Mouse (Mus musculus) G1E (cell line): ENCODE results near the gene Ccdc78. TPM values are rescaled to one million over a fixed set of nuclear protein-coding genes. Genes with fewer than 3 reads are reported as not detected.

ENCODE experiments used
- ATAC-seq: 2 replicates; pipeline ENCODE4 v1.8.0; 2016; ENCODE audit warnings: mild to moderate bottlenecking; ENCODE audit not compliant: insufficient number of reproducible peaks, poor library complexity, low FRiP score, severe bottlenecking; ENCODE audit errors: extremely low read depth
- DNase-seq: peaks from one replicate; pipeline ENCODE4 v3.0.0; 2012; ENCODE audit warnings: low spot score
- H3K27me3 ChIP-seq: 2 replicates; pipeline ENCODE4 v1.6.1; 2012; ENCODE audit warnings: mild to moderate bottlenecking, low read length, inconsistent platforms; ENCODE audit not compliant: insufficient read depth
- H3K36me3 ChIP-seq: replicated peaks from 2 replicates; pipeline ENCODE3; 2012; ENCODE audit warnings: mild to moderate bottlenecking, inconsistent platforms
- H3K4me1 ChIP-seq: 2 replicates; pipeline ENCODE4 v1.6.1; 2012; ENCODE audit warnings: low read depth, low read length, inconsistent platforms, mixed read lengths; ENCODE audit not compliant: insufficient read depth
- H3K4me3 ChIP-seq: 2 replicates; pipeline ENCODE4 v1.5.1; 2012; ENCODE audit warnings: low read depth, mild to moderate bottlenecking, inconsistent platforms, low read length, moderate library complexity, mixed read lengths
- H3K9me3 ChIP-seq: replicated peaks from 2 replicates; pipeline ENCODE4 v1.6.1; 2012; ENCODE audit warnings: inconsistent platforms
- CTCF ChIP-seq: IDR thresholded peaks from 2 replicates; pipeline ENCODE4 v1.5.1; 2012; ENCODE audit warnings: low read depth, low read length, inconsistent platforms, mixed read lengths
- GATA1 ChIP-seq: IDR thresholded peaks from 2 replicates; pipeline ENCODE4 v1.6.1; 2012; ENCODE audit warnings: borderline replicate concordance, low read length, inconsistent platforms, mixed read lengths
- GATA2 ChIP-seq: IDR thresholded peaks from 2 replicates; pipeline ENCODE4 v1.6.1; 2012; ENCODE audit warnings: low read depth, low read length, inconsistent platforms, borderline replicate concordance
- POLR2AphosphoS5 ChIP-seq: IDR thresholded peaks from 2 replicates; pipeline ENCODE4 v1.6.1; 2012; ENCODE audit warnings: low read depth, low read length, inconsistent platforms; ENCODE audit not compliant: insufficient replicate concordance
- TAL1 ChIP-seq: conservative IDR thresholded peaks from 2 replicates; pipeline ENCODE4 v1.6.1; 2012; ENCODE audit warnings: low read depth, low read length, inconsistent platforms, mixed read lengths
- polyA plus RNA-seq: library from polyadenylated mRNA; stranded (reverse); fragments of >175 nt; gene quantifications from 2 replicates; pipeline ENCODE4 v1.2.3, GENCODE M21; 2012
- total RNA-seq, 2 experiments: library from RNA; stranded (forward) in 1 of 2; stranded (reverse) in 1 of 2; fragments of 200-1000 nt in 1 of 2; fragments of >200 nt in 1 of 2; fragmentation: Nextera tagmentation in 1 of 2; gene quantifications; 2 replicates each; pipeline ENCODE4 v1.2.3; 2014 to 2017

Gene Ccdc78
- total and polyA plus RNA-seq, 3 experiments: 0.05 to 0.22 TPM; not detected in 1

GRCm38 (mm10) chr17:25827546-25828222 is 41.3 kb downstream of the Ccdc78 start:
- DNase-seq (no peak), ATAC-seq (no peak)
- H3K36me3 ChIP-seq: peaks cover 81% of the 10 kb centered on the region
- H3K4me1 ChIP-seq: peaks cover 84% of the 10 kb centered on the region
- no peaks in the 10 kb centered on the region for H3K9me3 ChIP-seq
- H3K4me3 ChIP-seq: peak overlapping the region; percentile 21; the same call in 1 of the 2 replicates
- H3K27me3 ChIP-seq: no peaks in the 10 kb centered on the region
- TF ChIP-seq CTCF (no peak), TAL1 (no peak), GATA1 (no peak), GATA2 (no peak), POLR2AphosphoS5 (no peak)

GRCm38 (mm10) chr17:25828223-25828594 is 41.8 kb downstream of the Ccdc78 start:
- Histone ChIP-seq H3K36me3 (peaks cover 81% of the 10 kb centered on the region), H3K9me3 (no peaks in the 10 kb centered on the region), H3K4me1 (peaks cover 81% of the 10 kb centered on the region), H3K4me3 (no peak overlapping the region; the same call in 1 of the 2 replicates), H3K27me3 (no peaks in the 10 kb centered on the region)
- no peak for ATAC-seq
- no peak for TF ChIP-seq GATA2
- TF ChIP-seq POLR2AphosphoS5: peak; percentile 33; the same call in 1 of the 2 replicates
- no peak for DNase-seq

GRCm38 (mm10) chr17:25828712-25829557 is 42.6 kb downstream of the Ccdc78 start, which contains the start of gene Jmjd8:
Jmjd8 (plus strand) TSS chr17:25828867.
- peak within 1 kb of the TSS; percentile 21; the same call in 1 of the 2 replicates for H3K4me3 ChIP-seq
- ATAC-seq (no peak), DNase-seq (no peak)
- no peaks in the 10 kb centered on the region for H3K9me3 ChIP-seq
- H3K36me3 ChIP-seq: peaks cover 84% of the 10 kb centered on the region
- no peaks in the 10 kb centered on the region for H3K27me3 ChIP-seq
- peaks cover 84% of the 10 kb centered on the region for H3K4me1 ChIP-seq
- TF ChIP-seq POLR2AphosphoS5 (no peak; the same call in 1 of the 2 replicates), GATA2 (no peak), CTCF (no peak), TAL1 (no peak), GATA1 (no peak)

GRCm38 (mm10) chr17:25829558-25830017 is 43.2 kb downstream of the Ccdc78 start:
- peaks cover 85% of the 10 kb centered on the region for H3K36me3 ChIP-seq

GRCm38 (mm10) chr17:25830200-25830753 is 43.9 kb downstream of the Ccdc78 start:
- Histone ChIP-seq H3K4me3 (peak overlapping the region; percentile 21; the same call in 1 of the 2 replicates), H3K27me3 (no peaks in the 10 kb centered on the region), H3K9me3 (no peaks in the 10 kb centered on the region), H3K4me1 (peaks cover 84% of the 10 kb centered on the region), H3K36me3 (peaks cover 85% of the 10 kb centered on the region)
- no peak for ATAC-seq
- no peak for DNase-seq
- TF ChIP-seq GATA1 (no peak), CTCF (no peak), POLR2AphosphoS5 (no peak), TAL1 (no peak), GATA2 (no peak)

More at GRCm38 (mm10) chr17:25829558-25830017, 43.2 kb downstream of the Ccdc78 start:
- DNase-seq (no peak), ATAC-seq (no peak)
- Histone ChIP-seq H3K4me3 (no peak overlapping the region), H3K27me3 (no peaks in the 10 kb centered on the region), H3K9me3 (no peaks in the 10 kb centered on the region), H3K4me1 (peaks cover 84% of the 10 kb centered on the region)
- TF ChIP-seq POLR2AphosphoS5 (no peak), TAL1 (no peak), GATA2 (no peak), CTCF (no peak), GATA1 (no peak)

GRCm38 (mm10) chr17:25830806-25831431 is 44.5 kb downstream of the Ccdc78 start:
- H3K9me3 ChIP-seq: no peaks in the 10 kb centered on the region
- DNase-seq (no peak), ATAC-seq (no peak)
- H3K36me3 ChIP-seq: peaks cover 85% of the 10 kb centered on the region
- TF ChIP-seq TAL1 (no peak), GATA1 (no peak), CTCF (no peak), POLR2AphosphoS5 (no peak), GATA2 (no peak)
- H3K27me3 ChIP-seq: no peaks in the 10 kb centered on the region
- peaks cover 84% of the 10 kb centered on the region for H3K4me1 ChIP-seq
- peak overlapping the region; percentile 81; the same call in 1 of the 2 replicates for H3K4me3 ChIP-seq
